Mouse (Mus musculus) stomach, postnatal 0 days (tissue): Measurements from ENCODE around the gene Gpc3.

Experiments used
- CTCF ChIP-seq: IDR thresholded peaks from 2 replicates; pipeline ENCODE4 v1.5.1; 2016; ENCODE audit warnings: antibody characterized with exemption, low read depth, mild to moderate bottlenecking, moderate library complexity
- EP300 ChIP-seq: optimal IDR thresholded peaks from 2 replicates; pipeline ENCODE3; 2016; ENCODE audit warnings: antibody characterized with exemption

DNA sequence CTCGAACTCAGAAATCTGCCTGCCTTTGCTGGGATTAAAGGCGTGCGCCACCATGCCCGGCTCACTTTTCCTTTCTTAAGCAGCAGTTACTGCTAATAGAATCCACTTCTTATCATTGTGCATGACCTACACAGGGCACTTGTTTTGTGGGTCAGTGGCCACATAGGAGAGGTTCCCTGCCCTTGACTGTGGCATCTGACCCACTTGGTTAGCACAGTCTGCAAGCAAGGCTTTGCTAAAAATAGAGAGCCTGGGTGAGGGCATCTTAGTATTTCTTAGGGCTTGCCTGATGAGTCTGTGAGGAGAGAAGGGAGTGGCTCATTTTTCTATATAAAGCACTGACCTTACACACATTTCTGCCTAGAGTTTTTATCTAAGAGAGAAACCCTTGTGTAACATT, 376.3 kb downstream of the Gpc3 start:
- no peak for TF ChIP-seq CTCF
- no peak for TF ChIP-seq EP300
